Mouse (Mus musculus) spleen, postnatal 14 days (tissue): ENCODE results near the gene Ppp1r13b.

Source experiments
- DNase-seq, 2 experiments: peaks; one replicate each; pipeline ENCODE4 v3.0.0; 2021 to 2022; ENCODE audit warnings: low spot score in 2 of 2

Ppp1r13b gene

DNA sequence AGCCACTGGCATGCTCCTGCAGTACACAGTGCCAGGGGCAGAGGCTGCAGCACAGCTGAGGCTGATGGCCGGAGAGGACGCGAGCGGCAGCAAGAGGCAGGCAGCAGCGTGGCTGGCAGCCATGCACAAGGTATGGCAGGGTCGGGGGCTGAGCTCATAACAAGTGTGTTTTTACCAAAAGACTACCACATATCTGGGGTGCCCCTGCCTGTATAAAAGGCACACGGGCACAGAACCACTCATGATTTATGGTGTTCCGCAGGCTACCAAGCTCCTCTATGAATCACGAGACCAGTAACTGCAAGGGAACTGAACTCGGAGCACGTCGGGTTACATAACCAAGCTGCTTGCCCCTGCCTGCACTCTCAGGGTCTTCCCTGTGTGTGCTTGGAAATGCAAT lies 80.4 kb downstream of the Ppp1r13b start:
- no peak for DNase-seq

DNA sequence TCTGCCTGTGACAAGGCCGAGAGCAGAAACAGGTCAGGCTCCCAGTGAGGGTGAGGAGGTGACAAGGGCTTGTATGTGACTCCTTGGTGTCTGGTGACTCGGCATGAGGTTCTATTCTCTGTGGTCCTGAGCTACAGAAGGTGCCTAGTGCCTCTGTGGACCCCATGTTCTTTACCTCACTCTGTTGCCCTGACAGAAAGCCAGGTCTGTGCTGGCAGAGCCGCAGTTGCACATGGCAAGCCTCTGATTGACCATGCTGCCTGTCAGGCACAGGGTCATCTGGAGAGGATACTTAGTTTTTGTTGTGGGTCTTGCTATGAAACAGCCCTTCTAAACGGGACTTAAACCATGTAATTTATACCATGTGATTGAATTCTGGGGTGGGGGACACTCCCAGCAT lies 86.0 kb downstream of the Ppp1r13b start:
- DNase-seq: no peak

DNA sequence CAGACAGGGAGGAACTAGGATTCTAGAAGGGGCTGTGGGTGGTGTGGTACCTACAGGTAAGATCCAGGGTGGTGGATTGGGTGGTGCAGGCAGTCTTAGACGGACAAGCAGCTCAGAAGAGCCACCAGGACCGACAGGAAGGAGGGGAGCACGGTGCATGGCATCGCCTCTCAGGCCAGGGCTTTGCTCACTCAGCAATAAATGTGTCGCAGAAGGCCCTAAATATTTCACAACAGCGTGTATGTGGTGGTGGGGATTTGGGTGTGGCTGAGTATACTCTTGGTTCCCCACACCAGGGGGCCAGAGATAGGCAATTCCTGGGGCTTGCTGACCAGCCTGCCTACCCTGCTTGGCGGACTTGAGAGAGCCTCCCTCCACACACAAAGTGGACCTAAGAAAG lies 87.2 kb downstream of the Ppp1r13b start:
- DNase-seq: no peak

DNA sequence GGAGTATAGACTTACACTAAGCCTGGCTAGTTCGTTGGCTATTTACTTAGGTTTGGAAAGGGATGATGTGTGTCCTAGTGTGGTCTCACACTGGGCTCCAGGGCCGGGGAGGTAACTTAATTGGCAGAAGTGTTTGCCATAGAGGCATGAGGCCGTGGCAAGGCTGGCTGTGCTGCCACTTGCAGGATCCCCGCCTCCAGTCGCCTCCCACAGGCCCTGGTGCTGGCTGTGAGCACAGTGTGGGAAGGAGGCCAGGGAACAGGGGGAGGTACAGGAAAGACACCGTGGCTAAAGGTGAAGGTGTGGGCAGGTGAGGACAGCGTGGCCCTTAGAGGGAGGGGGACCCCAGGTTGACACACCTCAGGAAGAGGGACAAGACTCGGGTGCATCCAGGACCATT lies 88.0 kb downstream of the Ppp1r13b start:
- DNase-seq: no peak

DNA sequence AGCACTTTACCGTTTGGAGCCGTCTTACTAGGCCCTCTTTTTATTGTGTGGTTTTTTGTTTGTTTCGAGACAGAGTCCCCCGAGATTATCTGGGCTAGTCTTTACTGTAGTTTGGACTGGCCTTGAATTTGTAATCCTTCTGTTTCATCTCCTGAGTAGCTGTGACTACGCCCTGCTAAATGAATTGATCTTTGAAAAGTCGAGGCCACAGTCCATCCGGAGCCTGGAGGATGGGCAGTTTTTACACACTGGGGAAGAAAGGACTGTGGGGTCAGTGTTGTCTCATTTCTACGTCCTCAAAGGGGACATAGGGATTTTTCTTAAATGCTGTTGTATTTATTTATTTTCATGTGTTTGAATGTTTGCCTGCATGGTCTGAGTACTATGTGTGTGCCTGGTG lies 89.9 kb downstream of the Ppp1r13b start:
- DNase-seq: no peak

DNA sequence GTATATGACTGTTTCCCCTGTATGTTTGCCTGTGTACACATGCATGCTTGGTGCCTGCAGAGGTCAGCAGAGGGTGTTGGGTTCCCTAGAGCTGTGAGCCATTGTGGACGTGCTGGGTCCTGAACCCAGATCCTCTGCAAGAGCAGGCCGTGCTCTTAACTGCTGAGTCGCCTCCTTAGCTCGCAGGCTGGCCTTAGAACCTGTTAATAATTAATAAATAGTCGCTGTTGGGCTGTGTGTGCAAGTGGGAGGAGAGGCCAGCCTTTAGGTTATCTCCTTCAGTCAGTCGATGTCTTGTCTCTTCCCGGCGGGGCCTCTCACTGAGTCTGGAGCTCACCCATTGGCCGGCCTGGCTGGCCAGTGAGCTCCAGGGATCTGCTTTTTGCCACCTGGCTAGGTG lies 90.9 kb downstream of the Ppp1r13b start:
- DNase-seq: no peak

DNA sequence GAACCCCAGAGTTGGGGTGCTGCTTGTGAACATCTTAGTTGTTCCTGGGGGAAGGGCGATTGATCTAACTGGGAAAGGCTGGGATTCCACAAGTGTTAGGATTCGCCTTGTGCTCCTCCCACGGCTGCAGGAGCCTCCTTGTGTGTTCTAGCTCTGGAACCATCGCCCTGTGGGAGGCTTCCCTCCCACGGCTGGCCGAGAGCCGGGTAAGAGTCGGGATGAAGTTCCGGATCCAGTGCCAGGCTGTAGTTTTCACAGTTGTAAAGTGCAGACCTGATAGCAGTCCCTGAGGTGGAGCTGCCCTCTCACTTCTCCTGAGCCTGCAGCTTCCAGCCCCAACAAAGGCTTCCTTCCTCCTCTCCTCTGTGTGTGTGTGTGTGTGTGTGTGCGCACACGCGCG lies 91.4 kb downstream of the Ppp1r13b start:
- DNase-seq: no peak

DNA sequence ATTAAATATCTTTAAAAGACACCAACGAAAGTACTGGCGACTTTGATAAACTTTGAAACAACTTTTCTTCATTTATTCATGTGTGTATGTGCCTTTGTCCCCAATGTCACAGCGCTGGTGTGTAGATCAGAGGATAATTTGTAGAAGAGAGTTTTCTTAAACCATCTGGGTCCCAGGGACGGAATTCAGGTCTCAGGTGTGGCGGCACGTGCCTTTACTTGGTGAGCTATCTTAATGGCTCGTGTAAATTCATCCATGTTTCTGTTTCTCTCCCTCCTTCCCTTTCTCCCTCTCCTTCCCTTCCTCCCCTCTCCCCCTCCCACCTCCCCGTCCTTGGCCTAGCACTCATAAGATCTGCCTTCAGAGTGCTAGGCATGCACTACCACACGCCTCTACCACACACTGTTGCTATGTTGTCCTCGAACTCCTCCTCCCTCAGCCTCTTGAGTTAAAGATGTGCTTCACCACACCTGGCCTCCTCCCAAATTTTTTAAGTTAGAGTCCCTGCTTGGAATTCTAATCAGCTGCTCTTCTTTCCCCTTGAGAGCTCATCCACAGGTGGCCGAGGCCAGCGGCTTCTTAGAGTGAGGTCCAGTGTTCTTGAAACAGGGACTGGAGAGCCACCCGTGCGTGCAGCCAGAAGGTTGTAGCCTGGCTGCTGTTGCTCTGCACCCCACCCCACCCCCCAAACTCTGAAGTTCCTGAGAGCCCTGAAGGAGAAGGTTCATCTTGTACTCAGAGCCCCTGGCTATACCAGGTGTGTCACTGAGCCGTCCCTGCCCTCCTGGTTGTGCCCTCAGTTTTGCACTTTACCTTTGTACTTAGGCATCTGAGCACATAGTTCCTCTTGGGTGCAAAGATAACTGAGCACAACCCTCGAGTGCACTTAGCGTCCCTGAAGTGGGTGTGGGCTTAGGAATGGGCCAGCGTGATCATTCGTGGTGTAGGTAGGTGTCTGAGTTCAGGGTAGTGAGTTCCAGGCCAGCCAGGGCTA lies 92.8 kb downstream of the Ppp1r13b start:
- DNase-seq: no peak

DNA sequence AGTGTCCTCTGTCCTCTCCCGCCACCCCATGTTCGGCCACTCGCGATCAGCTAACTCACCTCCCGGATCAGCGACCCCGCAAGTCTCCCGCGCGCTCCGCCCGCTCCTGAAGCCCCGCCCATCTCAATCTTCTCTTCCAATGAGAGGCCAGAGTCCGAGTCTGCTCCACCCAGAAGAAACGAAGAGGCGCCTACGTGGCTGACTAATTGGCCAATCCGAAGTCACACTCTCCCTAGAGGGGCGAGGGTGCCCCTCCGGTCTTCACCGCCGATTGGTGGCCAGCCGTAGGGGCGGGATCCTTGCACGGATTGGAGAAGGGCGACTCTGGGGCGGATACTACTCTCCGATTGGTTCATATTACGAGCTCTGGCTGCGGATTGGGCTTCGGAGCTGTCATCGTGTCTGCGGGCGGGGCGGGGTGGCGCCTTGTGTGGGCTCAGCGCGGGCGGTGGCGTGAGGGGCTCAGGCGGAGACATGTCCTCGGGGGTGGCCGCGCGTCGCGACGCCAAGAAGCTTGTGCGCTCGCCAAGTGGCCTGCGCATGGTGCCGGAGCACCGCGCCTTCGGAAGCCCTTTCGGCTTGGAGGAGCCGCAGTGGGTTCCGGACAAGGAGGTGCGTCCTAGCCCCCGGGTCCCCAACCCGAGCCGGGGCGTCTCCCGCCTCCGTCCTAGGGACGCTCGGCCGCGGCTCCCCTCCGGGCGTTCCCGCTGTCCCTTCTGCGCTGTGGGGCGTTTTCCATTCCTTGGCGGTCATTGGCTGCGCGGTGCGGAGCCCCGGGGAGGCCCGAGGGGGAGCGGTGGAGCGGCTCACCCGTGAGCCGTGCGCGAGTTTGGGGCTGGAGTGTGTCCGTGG lies 93.9 kb downstream of the Ppp1r13b start, which contains the start of the genes Xrcc3 and Zfyve21:
Gene Xrcc3 (minus strand): TSS at position 108 of the 852 bp plus-strand sequence.
Gene Zfyve21 (plus strand): TSS at position 405 of the 852 bp plus-strand sequence.
- DNase-seq: peak; percentile 91 to 95

DNA sequence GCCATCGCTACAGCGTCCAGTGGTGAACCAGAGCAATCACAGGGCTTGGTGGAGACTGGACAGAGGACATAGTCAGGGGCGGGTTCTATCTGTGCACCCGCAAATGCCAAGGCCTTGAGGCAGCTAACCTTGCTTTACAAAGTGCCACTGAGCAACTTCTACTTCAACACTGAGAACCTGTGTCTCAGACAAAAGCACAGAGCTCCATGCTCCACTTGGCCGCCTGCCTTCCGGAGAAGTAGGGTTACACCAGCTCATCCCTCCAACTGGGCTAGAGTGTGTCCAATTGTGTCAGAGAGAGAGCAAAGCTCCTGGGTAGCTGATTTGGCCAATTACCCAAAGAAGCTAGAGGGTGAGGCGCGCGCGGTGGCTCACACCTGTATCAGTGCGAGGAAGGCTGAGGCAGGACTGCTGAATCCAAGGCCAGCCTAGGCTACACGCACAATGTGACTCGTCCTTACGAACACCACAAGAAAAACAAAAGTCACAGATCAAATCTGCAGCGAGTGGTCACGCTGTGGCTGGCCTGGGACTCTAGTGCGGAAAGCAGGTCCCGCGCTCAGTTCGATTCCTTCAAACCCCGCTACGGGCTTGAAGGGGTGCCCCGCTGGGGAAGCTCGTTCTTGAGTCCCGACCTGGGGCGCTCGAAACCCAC lies 94.7 kb downstream of the Ppp1r13b start:
- no peak for DNase-seq

DNA sequence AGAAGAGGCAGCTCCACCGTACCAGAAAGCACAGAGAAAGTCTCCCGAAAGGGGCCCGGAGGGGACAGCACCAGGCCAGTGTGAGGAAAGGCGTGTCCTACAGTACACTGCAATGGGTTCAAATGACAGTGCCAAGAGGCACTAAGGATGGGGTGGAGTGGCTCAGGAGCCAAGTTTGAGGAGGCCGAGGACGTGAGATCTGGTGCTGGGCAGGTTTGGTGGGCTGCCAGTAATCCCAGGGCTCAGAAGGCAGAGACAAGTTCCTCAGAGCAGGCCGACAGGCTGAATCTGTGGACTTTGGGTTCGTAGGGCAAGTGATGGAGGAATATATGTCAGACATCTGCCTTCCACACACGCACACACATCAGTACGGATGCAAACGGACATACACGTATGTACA lies 95.3 kb downstream of the Ppp1r13b start:
- DNase-seq: no peak

DNA sequence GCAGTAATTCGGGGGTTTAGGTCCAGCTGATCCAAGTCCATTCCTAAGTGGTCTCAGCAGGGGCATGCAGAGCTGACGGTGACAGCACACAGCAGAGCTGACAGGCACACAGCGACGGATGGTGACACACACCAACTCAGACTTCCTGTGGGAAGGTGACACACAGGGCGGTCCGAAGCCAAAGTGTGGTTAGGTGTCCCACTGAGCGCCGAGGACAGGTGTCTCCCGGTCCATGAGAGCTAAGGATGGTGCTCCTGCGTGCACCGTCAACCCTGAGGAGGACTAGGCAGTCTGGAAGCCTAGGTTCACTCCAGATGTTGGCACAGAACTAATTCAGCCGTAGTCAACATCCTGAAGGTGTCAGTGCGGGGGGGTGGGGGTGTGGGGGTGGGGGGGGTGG lies 95.8 kb downstream of the Ppp1r13b start:
- no peak for DNase-seq

DNA sequence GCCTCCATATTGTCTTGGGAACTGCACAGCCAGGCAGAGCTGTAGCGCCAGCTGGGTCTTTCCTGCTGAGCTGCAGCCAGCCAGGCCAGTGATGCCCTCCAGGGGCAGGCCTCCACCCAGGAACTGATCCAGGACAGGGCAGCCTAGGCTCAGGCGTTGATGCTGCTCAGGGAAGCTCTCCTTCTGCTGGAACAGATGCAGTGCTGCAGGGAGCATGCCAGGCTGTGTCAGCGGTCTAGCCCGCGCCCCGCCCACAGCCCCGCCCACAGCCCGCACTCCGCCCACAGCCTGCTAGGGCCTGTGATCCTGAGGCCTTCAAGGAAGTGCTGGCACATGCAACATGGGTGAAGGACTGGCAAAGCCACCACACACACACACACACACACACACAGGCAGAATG lies 98.1 kb downstream of the Ppp1r13b start:
- peak; percentile 24 to 28 for DNase-seq

DNA sequence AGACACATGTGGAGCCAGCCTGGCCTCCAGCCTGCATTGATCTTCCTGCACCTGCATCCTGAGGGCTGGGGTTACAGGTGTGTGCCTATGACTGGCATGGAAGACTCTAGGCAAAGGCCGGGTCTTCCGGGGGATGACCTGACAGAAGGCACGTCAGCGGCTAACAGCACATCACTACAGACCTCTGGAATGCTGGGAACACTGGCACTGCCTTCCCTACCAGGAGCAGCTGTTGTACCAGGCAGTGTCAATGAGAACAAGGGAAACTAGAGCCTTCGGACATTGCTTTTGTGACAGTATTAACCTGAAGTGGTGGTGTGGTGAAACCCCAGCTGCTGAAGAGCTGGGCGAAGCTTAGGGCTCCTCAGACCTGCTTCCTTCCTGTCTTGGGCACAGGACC lies 99.1 kb downstream of the Ppp1r13b start:
- no peak for DNase-seq

DNA sequence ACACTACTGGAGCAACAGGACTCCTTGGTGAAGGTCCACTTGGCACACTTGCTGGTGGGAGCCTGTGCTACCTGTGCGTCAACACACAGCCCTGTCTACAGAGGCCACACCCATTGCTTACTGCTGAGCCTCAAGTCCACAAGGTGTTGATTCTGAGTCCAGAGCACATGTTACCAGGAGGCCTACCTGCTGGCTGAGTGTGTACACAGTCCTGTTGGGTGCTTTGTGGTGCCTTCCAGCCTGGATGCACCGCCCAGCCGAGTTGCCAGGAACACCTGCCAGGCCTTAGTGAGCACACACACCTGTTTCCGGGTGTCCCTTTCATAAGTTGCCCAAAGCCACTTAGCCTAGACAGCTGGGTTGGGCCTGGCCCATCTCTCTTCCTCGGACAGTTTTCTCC lies 104.4 kb downstream of the Ppp1r13b start:
- DNase-seq: no peak

DNA sequence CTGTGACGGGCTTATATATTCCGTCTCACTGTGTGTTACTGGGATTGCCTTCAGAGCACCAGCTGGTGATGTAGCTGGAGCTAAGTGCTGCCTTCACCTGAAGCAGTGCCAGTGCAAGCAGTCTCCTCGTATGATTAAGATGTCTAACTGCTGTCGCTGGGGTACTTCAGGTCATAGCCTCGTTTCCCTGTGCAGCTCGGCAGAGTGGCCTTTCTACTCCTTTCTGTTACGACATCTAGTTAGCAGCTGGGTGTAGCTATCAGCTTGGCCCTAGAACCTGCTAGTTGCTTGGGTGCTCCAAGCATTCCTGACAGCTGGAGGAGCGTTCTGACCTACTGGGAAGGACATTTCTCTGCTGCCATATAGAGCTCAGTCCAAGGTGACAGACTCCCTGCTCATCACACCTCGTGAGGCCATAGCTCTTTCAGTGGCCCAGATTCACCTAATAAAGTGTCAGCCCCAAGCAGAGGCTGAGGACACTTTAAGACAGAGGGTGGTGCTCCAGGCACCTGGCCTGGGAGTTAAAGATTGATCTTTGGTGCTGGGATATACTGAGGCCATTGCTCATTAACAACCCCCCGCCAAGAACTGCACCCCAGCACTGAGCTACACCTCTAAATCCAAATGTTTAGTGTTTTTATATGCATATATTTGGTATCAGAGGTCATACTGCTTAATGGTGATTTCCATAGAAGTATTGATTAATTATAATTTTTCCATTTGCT lies 107.3 kb downstream of the Ppp1r13b start:
- DNase-seq: no peak

DNA sequence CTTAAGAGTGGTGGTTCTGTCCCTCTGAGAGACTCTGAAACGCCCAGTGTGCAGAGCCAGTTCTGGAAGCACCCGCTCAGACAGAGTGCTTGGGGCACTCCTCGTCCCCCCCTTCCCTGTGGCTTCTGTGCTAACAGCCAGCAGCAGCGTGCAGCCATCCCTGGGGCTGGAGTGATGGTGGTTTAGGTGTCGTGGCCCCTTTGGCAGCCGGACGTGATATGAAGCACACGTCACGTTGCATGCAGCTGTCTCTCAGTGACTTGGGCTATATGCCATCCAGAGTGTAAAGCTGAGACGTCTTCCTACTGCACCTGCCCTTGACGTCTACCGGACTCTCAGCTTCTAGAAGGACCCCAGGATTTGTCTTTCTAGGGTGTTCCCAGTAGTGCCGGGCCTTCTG lies 109.4 kb downstream of the Ppp1r13b start:
- no peak for DNase-seq

DNA sequence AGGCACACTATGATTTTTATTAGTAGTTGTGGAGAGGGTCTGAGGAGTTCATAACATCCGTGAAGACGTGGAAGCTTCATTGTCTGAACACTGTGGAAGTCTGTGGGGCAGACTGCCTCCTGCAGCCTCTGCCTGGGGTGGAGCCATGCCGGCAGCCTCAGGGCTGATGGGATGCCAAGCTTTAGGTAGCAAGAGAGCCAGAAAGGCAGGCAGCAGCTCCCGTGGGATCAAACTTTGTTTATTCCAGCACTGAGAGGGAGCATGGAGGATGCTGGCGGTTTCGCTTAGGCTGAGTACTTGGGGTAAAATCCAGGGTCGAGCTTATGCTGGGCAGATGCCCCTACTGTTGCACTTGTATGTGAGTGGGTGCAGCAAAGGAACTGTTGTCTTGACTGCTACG lies 110.7 kb downstream of the Ppp1r13b start:
- no peak for DNase-seq

DNA sequence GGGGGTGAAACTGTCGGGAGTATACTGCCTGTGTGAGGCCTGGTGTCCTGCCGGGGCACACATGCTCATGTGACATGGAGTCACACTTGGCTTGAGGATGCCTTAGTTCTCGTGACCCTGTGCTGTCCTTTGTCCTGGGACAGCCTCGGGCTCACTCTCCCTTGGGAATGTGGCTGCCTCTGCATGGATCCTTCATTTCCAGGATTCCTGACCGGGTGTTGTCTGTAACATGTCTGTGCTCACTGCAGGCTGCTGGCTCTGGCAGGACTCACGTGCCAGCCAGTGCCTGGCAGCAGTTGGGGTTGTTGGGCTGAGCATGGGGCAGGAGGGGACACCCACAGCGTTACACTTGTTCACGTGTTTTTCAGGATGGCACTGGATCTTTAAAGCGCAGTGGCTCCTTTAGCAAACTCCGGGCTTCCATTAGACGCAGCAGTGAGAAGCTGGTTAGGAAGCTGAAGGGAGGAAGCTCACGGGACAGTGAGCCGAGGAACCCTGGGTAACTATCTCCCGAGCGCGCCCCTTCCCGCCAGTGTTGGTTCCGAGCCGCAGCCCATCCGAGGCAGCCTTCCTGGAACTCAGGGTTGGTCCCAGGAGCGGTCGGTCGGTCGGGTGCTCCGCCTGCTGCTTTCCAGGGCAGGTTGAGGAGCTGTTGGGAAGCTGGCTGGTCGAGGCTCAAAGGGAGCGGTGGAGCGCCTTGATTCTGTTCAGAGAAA lies 112.6 kb downstream of the Ppp1r13b start:
- no peak for DNase-seq

DNA sequence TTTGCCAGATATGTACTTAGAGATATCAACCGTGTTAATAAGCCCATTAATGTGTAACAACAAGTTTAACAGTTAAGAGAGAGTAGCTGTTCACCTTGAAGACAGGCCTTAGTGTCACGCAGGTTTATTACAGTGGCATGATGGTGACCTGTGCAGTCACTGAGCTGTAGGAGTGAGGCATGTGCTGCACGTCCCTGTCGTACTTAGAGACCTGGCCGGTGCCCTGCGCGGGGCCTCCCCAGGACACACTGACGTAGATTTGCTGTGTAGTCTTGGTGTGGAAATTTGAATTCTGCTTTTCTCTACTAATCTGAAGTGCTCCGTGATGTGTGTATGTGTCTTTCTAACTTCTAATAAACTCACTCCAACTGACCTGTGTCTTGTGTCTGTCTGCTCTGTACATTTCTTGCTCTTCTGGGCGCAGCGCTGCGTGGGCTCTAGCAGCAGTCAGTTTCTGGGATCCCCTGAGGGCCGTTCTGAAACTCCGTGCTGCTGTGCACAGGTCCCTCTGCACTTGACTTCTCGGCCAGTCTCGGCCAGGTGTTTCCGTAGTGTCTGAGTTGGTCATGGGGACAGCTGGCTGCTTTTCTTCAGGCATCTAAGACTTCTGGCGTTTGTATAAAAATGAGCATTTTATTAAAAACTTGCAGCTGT lies 113.3 kb downstream of the Ppp1r13b start:
- no peak for DNase-seq
